In genomic region chr8:109736819-109737218, GRCm38 (mm10) we compare ENCODE assay signal across 9 mouse cellular contexts. TPM values are rescaled to one million over a fixed set of nuclear protein-coding genes. Genes with fewer than 3 reads are reported as not detected.
A peak's percentile ranks its signal among the peaks of the same experiment; 100 is the strongest.
DNase-seq lines count a peak whose midpoint lies in the region; ATAC-seq and TF ChIP-seq lines count a peak whose summit lies in the region.
"Had no signal": no experiment of that assay in that cellular context is flagged by ENCODE, and none has a peak within 500 bp of the region (broad histone marks: within the 10 kb centered on the region; RNA-seq: fewer than 3 reads in every experiment).

No protein-coding gene starts in this region.

- no peak for TF ChIP-seq EP300 in liver, postnatal 0 days (IDR thresholded peaks at IDR 0.05; ENCODE audit: low read depth)

- WGBS in heart, embryonic 11.5 days (ENCODE audit: insufficient replicate concordance) = 12% methylated on average over 8 of the region's 8 CpGs
- WGBS in heart, embryonic 15.5 days = 6% methylated on average over 8 of the region's 8 CpGs
- 2% methylated on average over 8 of the region's 8 CpGs for WGBS in liver, postnatal 0 days (ENCODE audit: insufficient replicate concordance)

- no peaks in the 10 kb centered on the region for H3K9me3 ChIP-seq in heart, embryonic 11.5 days (replicated peaks; ENCODE audit: control insufficient read depth, low read length)
- no peaks in the 10 kb centered on the region for H3K9me3 ChIP-seq in heart, embryonic 15.5 days (replicated peaks)
- H3K9me3 ChIP-seq in liver, postnatal 0 days (ENCODE audit: low read length) = no peaks in the 10 kb centered on the region

- H3K4me2 ChIP-seq in heart, embryonic 11.5 days = peak overlapping the region; percentile 83
- peak overlapping the region; percentile 79 for H3K4me2 ChIP-seq in heart, embryonic 15.5 days
- peak overlapping the region; percentile 89 for H3K4me2 ChIP-seq in liver, postnatal 0 days (ENCODE audit: low read depth, low read length)

- H3K27ac ChIP-seq in heart, embryonic 11.5 days (ENCODE audit: low read depth, low read length) = no peak overlapping the region
- H3K27ac ChIP-seq in heart, embryonic 15.5 days = peak overlapping the region; percentile 85
- peak overlapping the region; percentile 73 for H3K27ac ChIP-seq in liver, postnatal 0 days (ENCODE audit: low read depth)

- peaks cover 12% of the 10 kb centered on the region for H3K36me3 ChIP-seq in heart, embryonic 11.5 days (ENCODE audit: control insufficient read depth, insufficient read depth, low read length)
- H3K36me3 ChIP-seq in heart, embryonic 15.5 days = peaks cover 26% of the 10 kb centered on the region
- peaks cover 17% of the 10 kb centered on the region for H3K36me3 ChIP-seq in liver, postnatal 0 days (replicated peaks; ENCODE audit: insufficient read depth, low read length)

- H3K27me3 ChIP-seq in heart, embryonic 11.5 days (ENCODE audit: control insufficient read depth, insufficient read depth, low read length) = no peaks in the 10 kb centered on the region
- no peaks in the 10 kb centered on the region for H3K27me3 ChIP-seq in heart, embryonic 15.5 days
- no peaks in the 10 kb centered on the region for H3K27me3 ChIP-seq in liver, postnatal 0 days (ENCODE audit: insufficient read depth, low read length)
- H3K27me3 ChIP-seq: Patski had no signal

- H3K9ac ChIP-seq in heart, embryonic 11.5 days (ENCODE audit: low read depth, low read length) = peak overlapping the region; percentile 94
- peak overlapping the region; percentile 99 for H3K9ac ChIP-seq in heart, embryonic 15.5 days
- peak overlapping the region; percentile 96 for H3K9ac ChIP-seq in liver, postnatal 0 days (replicated peaks)

- H3K4me1 ChIP-seq in heart, embryonic 11.5 days (ENCODE audit: control insufficient read depth, insufficient read depth, low read length) = peaks cover 8% of the 10 kb centered on the region
- peaks cover 17% of the 10 kb centered on the region for H3K4me1 ChIP-seq in heart, embryonic 15.5 days (replicated peaks)
- peaks cover 10% of the 10 kb centered on the region for H3K4me1 ChIP-seq in liver, postnatal 0 days (ENCODE audit: insufficient read depth)

- no peak for TF ChIP-seq CTCF in liver, postnatal 0 days (IDR thresholded peaks at IDR 0.05; ENCODE audit: low read depth)

- ATAC-seq in heart, embryonic 11.5 days (replicated peaks; ENCODE audit: insufficient number of reproducible peaks, low FRiP score, low TSS enrichment) = no peak
- ATAC-seq in heart, embryonic 15.5 days (replicated peaks; ENCODE audit: insufficient number of reproducible peaks, insufficient read depth, low FRiP score, low read depth) = no peak
- no peak for ATAC-seq in liver, postnatal 0 days

- no peak for DNase-seq in heart, postnatal 4 days
- DNase-seq in T-cell, adult 2 months (ENCODE audit: low spot score) = peak; percentile 5
- DNase-seq in liver, postnatal 0 days = no peak
- no peak for DNase-seq in right cerebral cortex, adult 2 months (ENCODE audit: low spot score in 2 of 2)
- no peak for DNase-seq in right cerebral cortex, postnatal 14 days
- no peak for DNase-seq in cerebellum, adult 9-10 months

- peak overlapping the region; percentile 80 for H3K4me3 ChIP-seq in heart, embryonic 11.5 days (ENCODE audit: low read depth, low read length)
- peak overlapping the region; percentile 98 for H3K4me3 ChIP-seq in heart, embryonic 15.5 days
- H3K4me3 ChIP-seq in liver, postnatal 0 days (ENCODE audit: low read depth, low read length) = peak overlapping the region; percentile 99

RNA-seq across cellular contexts. Expression of gene Atxn1l, which starts 0.7 kb away (rescaled TPM):
- 5.4 and 5.5 TPM in 2 replicates for polyA plus RNA-seq in heart, embryonic 11.5 days (2014; fragmentation: Nextera tagmentation; extraction: Ambion mirVana)
- 10 to 100 TPM; 33.6 to 34.4 TPM for total RNA-seq in heart, postnatal 4 days (2021)
- polyA plus RNA-seq in heart, embryonic 15.5 days (2015; fragmentation: Nextera tagmentation; extraction: Ambion mirVana) = 4.4 and 5.0 TPM in 2 replicates
- 1.7 and 1.8 TPM in 2 replicates for polyA plus RNA-seq in liver, postnatal 0 days (2015; fragmentation: Nextera tagmentation; extraction: Ambion mirVana)

RNA-seq across cellular contexts. Expression of gene Zfp821, which starts 31.5 kb away (rescaled TPM):
- polyA plus RNA-seq in heart, embryonic 11.5 days (2014; fragmentation: Nextera tagmentation; extraction: Ambion mirVana) = 17.0 and 19.6 TPM in 2 replicates
- 10 to 100 TPM; 23.3 to 24.3 TPM for total RNA-seq in heart, postnatal 4 days (2021)
- 16.4 and 18.2 TPM in 2 replicates for polyA plus RNA-seq in heart, embryonic 15.5 days (2015; fragmentation: Nextera tagmentation; extraction: Ambion mirVana)
- 3.1 and 3.7 TPM in 2 replicates for polyA plus RNA-seq in liver, postnatal 0 days (2015; fragmentation: Nextera tagmentation; extraction: Ambion mirVana)

RNA-seq across cellular contexts. Expression of gene Ap1g1, which starts 41.5 kb away (rescaled TPM):
- 22.1 and 35.4 TPM in 2 replicates for polyA plus RNA-seq in heart, embryonic 11.5 days (2014; fragmentation: Nextera tagmentation; extraction: Ambion mirVana)
- total RNA-seq in heart, postnatal 4 days (2021) = 10 to 100 TPM; 51.8 to 55.9 TPM
- polyA plus RNA-seq in heart, embryonic 15.5 days (2015; fragmentation: Nextera tagmentation; extraction: Ambion mirVana) = 24.7 and 31.3 TPM in 2 replicates
- 13.3 and 14.0 TPM in 2 replicates for polyA plus RNA-seq in liver, postnatal 0 days (2015; fragmentation: Nextera tagmentation; extraction: Ambion mirVana)

RNA-seq across cellular contexts. Expression of gene Ist1, which starts 43.8 kb away (rescaled TPM):
- polyA plus RNA-seq in heart, embryonic 11.5 days (2014; fragmentation: Nextera tagmentation; extraction: Ambion mirVana) = 89.6 and 106 TPM in 2 replicates
- 10 to 100 TPM; 60.4 to 64.6 TPM for total RNA-seq in heart, postnatal 4 days (2021)
- polyA plus RNA-seq in heart, embryonic 15.5 days (2015; fragmentation: Nextera tagmentation; extraction: Ambion mirVana) = 82.0 and 90.7 TPM in 2 replicates
- 36.1 and 38.3 TPM in 2 replicates for polyA plus RNA-seq in liver, postnatal 0 days (2015; fragmentation: Nextera tagmentation; extraction: Ambion mirVana)
